Mouse (Mus musculus) forebrain, embryonic 16.5 days (tissue): ENCODE measurements around the gene Id3. TPM values are rescaled to one million over a fixed set of nuclear protein-coding genes. Genes with fewer than 3 reads are reported as not detected.
"Not testable (repeated sequence)": the region's sequence is repeated elsewhere in the genome, so short reads cannot be mapped to it uniquely, and the experiment has no call there.

Experiments
- ATAC-seq: fragments of 200-750 bp; cut with Nextera tagmentation; 2 replicates; pipeline ENCODE4 v1.8.0; 2017; ENCODE audit warnings: mild to moderate bottlenecking, moderate library complexity
- H3K27ac ChIP-seq: fragments of 300-500 bp; sonication (generic); 2 replicates; pipeline ENCODE4 v1.5.1; 2014; ENCODE audit warnings: low read length, control low read depth
- H3K27me3 ChIP-seq: fragments of 300-500 bp; sonication (generic); replicated peaks from 2 replicates; pipeline ENCODE4 v1.6.1; 2014; ENCODE audit warnings: low read length; ENCODE audit not compliant: control insufficient read depth, insufficient read depth
- H3K36me3 ChIP-seq: fragments of 300-500 bp; sonication (generic); 2 replicates; pipeline ENCODE4 v1.6.1; 2014; ENCODE audit not compliant: control insufficient read depth, insufficient read depth
- H3K4me1 ChIP-seq: fragments of 300-500 bp; sonication (generic); replicated peaks from 2 replicates; pipeline ENCODE4 v1.6.1; 2014; ENCODE audit warnings: low read length; ENCODE audit not compliant: control insufficient read depth, insufficient read depth
- H3K4me2 ChIP-seq: fragments of 300-500 bp; sonication (generic); 2 replicates; pipeline ENCODE4 v1.6.1; 2014; ENCODE audit warnings: mild to moderate bottlenecking, low read length, control low read depth
- H3K4me3 ChIP-seq: fragments of 300-500 bp; sonication (generic); replicated peaks from 2 replicates; pipeline ENCODE4 v1.5.1; 2014; ENCODE audit warnings: mild to moderate bottlenecking, low read length, control low read depth
- H3K9ac ChIP-seq: fragments of 300-500 bp; sonication (generic); replicated peaks from 2 replicates; pipeline ENCODE4 v1.6.1; 2014; ENCODE audit warnings: low read depth, low read length, control low read depth
- H3K9me3 ChIP-seq: fragments of 300-500 bp; sonication (generic); 2 replicates; pipeline ENCODE4 v1.6.1; 2016; ENCODE audit warnings: low read length; ENCODE audit not compliant: control insufficient read depth
- WGBS: fragments of 180-500 bp; shearing (Covaris S2); extraction: QIAGEN DNeasy Blood & Tissue Kit; methylation state at CpG from one replicate; pipeline ENCODE4 v1.1.7; 2014; 5-methylcytosine and 5-hydroxymethylcytosine counted together
- polyA plus RNA-seq: library from polyadenylated mRNA; unstranded; fragments of >200 nt; fragmentation: Nextera tagmentation; extraction: Ambion mirVana; gene quantifications from 2 replicates; pipeline ENCODE4 v1.2.1, GENCODE M21; 2015

Gene Id3
- 85.1 and 102 TPM in 2 replicates for polyA plus RNA-seq

- Histone ChIP-seq H3K36me3 (no peaks in the 10 kb centered on the region), H3K9ac (peak within 1 kb of the TSS; percentile 55), H3K9me3 (no peaks in the 10 kb centered on the region), H3K4me1 (peaks cover 51% of the 10 kb centered on the region), H3K27me3 (peaks cover 25% of the 10 kb centered on the region), H3K4me3 (peak within 1 kb of the TSS; percentile 44), H3K4me2 (peak within 1 kb of the TSS; percentile 77), H3K27ac (peak within 1 kb of the TSS; percentile 45)
- WGBS = under 1% methylated on average over 37 of the region's 39 CpGs
- ATAC-seq = peak; percentile 84
Measured at GRCm38 (mm10) chr4:136143193-136143976, at the start of gene Id3. Gene Id3 (plus strand): TSS chr4:136143497.

- Histone ChIP-seq H3K9me3 (no peaks in the 10 kb centered on the region), H3K36me3 (no peaks in the 10 kb centered on the region), H3K4me2 (no peak overlapping the region), H3K4me3 (no peak overlapping the region), H3K27ac (no peak overlapping the region), H3K4me1 (no peaks in the 10 kb centered on the region), H3K9ac (no peak overlapping the region), H3K27me3 (no peaks in the 10 kb centered on the region)
- WGBS = 69% methylated on average over 18 of the region's 18 CpGs
- ATAC-seq = no peak
Measured at GRCm38 (mm10) chr4:136094519-136095219, 48.6 kb upstream of the Id3 start.

GRCm38 (mm10) chr4:136095490-136096105 is 47.7 kb upstream of the Id3 start:
- no peaks in the 10 kb centered on the region for H3K36me3 ChIP-seq
- H3K27me3 ChIP-seq = no peaks in the 10 kb centered on the region
- 86% methylated on average over 9 of the region's 9 CpGs for WGBS
- no peaks in the 10 kb centered on the region for H3K9me3 ChIP-seq
- no peak overlapping the region for H3K27ac ChIP-seq
- no peak for ATAC-seq
- H3K9ac ChIP-seq = no peak overlapping the region
- no peak overlapping the region for H3K4me2 ChIP-seq
- no peak overlapping the region for H3K4me3 ChIP-seq
- H3K4me1 ChIP-seq = no peaks in the 10 kb centered on the region

- ATAC-seq = no peak
- 73% methylated on average over 11 of the region's 11 CpGs for WGBS
Measured at GRCm38 (mm10) chr4:136096446-136097113, 46.7 kb upstream of the Id3 start.

GRCm38 (mm10) chr4:136098446-136098845 is 44.9 kb upstream of the Id3 start:
- Histone ChIP-seq H3K9ac (no peak overlapping the region), H3K4me2 (no peak overlapping the region), H3K9me3 (no peaks in the 10 kb centered on the region), H3K27me3 (no peaks in the 10 kb centered on the region), H3K4me3 (no peak overlapping the region), H3K27ac (no peak overlapping the region), H3K4me1 (no peaks in the 10 kb centered on the region), H3K36me3 (no peaks in the 10 kb centered on the region)
- no peak for ATAC-seq
- WGBS = 94% methylated on average over 3 of the region's 3 CpGs

More at GRCm38 (mm10) chr4:136096446-136097113, 46.7 kb upstream of the Id3 start:
- H3K9me3 ChIP-seq = no peaks in the 10 kb centered on the region
- no peak overlapping the region for H3K4me3 ChIP-seq
- H3K36me3 ChIP-seq = no peaks in the 10 kb centered on the region
- H3K4me1 ChIP-seq = no peaks in the 10 kb centered on the region
- no peaks in the 10 kb centered on the region for H3K27me3 ChIP-seq
- H3K27ac ChIP-seq = no peak overlapping the region
- H3K4me2 ChIP-seq = no peak overlapping the region
- H3K9ac ChIP-seq = no peak overlapping the region

GRCm38 (mm10) chr4:136100396-136101070 is 42.8 kb upstream of the Id3 start:
- no peak overlapping the region for H3K27ac ChIP-seq
- H3K9me3 ChIP-seq = no peaks in the 10 kb centered on the region
- no peaks in the 10 kb centered on the region for H3K27me3 ChIP-seq
- no peak overlapping the region for H3K4me3 ChIP-seq
- 0 out of 2 replicates have a peak, but pooled peaks cover 5% of the 10 kb centered on the region for H3K4me1 ChIP-seq
- WGBS = 74% methylated on average over 12 of the region's 12 CpGs
- H3K4me2 ChIP-seq = no peak overlapping the region
- H3K9ac ChIP-seq = no peak overlapping the region
- ATAC-seq = no peak
- H3K36me3 ChIP-seq = no peaks in the 10 kb centered on the region

- H3K9me3 ChIP-seq, H3K27ac ChIP-seq, H3K4me1 ChIP-seq, H3K4me2 ChIP-seq, H3K4me3 ChIP-seq, H3K36me3 ChIP-seq, H3K9ac ChIP-seq, H3K27me3 ChIP-seq, ATAC-seq: not testable (repeated sequence)
- 82% methylated on average over 4 of the region's 4 CpGs for WGBS
Measured at GRCm38 (mm10) chr4:136101753-136102152, 41.5 kb upstream of the Id3 start.

- no peak for ATAC-seq
- Histone ChIP-seq H3K9me3 (no peaks in the 10 kb centered on the region), H3K27ac (no peak overlapping the region; the same call in 1 of the 2 replicates), H3K4me2 (no peak overlapping the region), H3K36me3 (no peaks in the 10 kb centered on the region), H3K4me3 (no peak overlapping the region), H3K27me3 (no peaks in the 10 kb centered on the region), H3K4me1 (0 out of 2 replicates have a peak, but pooled peaks cover 5% of the 10 kb centered on the region), H3K9ac (no peak overlapping the region)
- WGBS = 8% methylated on average over 18 of the region's 18 CpGs
Measured at GRCm38 (mm10) chr4:136104590-136105337, 38.5 kb upstream of the Id3 start.
